Mouse (Mus musculus) embryonic facial prominence, embryonic 15.5 days (tissue): Measurements from ENCODE around the gene Gm5105. TPM values are rescaled to one million over a fixed set of nuclear protein-coding genes. Genes with fewer than 3 reads are reported as not detected.

Source experiments
- ATAC-seq: fragments of 200-750 bp; cut with Nextera tagmentation; 2 replicates; pipeline ENCODE4 v1.8.0; 2017; ENCODE audit warnings: low read depth, moderate TSS enrichment; ENCODE audit not compliant: insufficient number of reproducible peaks, low FRiP score, low TSS enrichment
- H3K27ac ChIP-seq: fragments of 300-500 bp; sonication (generic); replicated peaks from 2 replicates; pipeline ENCODE4 v1.5.1; 2015; ENCODE audit warnings: mild to moderate bottlenecking, inconsistent platforms
- H3K27me3 ChIP-seq: fragments of 300-500 bp; sonication (generic); 2 replicates; pipeline ENCODE4 v1.6.1; 2015; ENCODE audit warnings: inconsistent platforms
- H3K36me3 ChIP-seq: fragments of 300-500 bp; sonication (generic); 2 replicates; pipeline ENCODE4 v1.6.1; 2015; ENCODE audit warnings: mild to moderate bottlenecking, inconsistent platforms
- H3K4me1 ChIP-seq: fragments of 300-500 bp; sonication (generic); 2 replicates; pipeline ENCODE4 v1.6.1; 2015; ENCODE audit warnings: inconsistent platforms
- H3K4me2 ChIP-seq: fragments of 300-500 bp; sonication (generic); replicated peaks from 2 replicates; pipeline ENCODE4 v1.6.1; 2015; ENCODE audit warnings: mild to moderate bottlenecking, inconsistent platforms
- H3K4me3 ChIP-seq: fragments of 300-500 bp; sonication (generic); replicated peaks from 2 replicates; pipeline ENCODE4 v1.5.1; 2015; ENCODE audit warnings: mild to moderate bottlenecking, inconsistent platforms
- H3K9ac ChIP-seq: fragments of 300-500 bp; sonication (generic); 2 replicates; pipeline ENCODE4 v1.6.1; 2015; ENCODE audit warnings: inconsistent platforms
- H3K9me3 ChIP-seq: fragments of 300-500 bp; sonication (generic); replicated peaks from 2 replicates; pipeline ENCODE4 v1.6.1; 2016; ENCODE audit warnings: inconsistent platforms
- WGBS: fragments of 180-500 bp; shearing (Covaris S2); methylation state at CpG from one replicate; pipeline ENCODE4 v1.1.7; 2015; 5-methylcytosine and 5-hydroxymethylcytosine counted together
- polyA plus RNA-seq: library from polyadenylated mRNA; unstranded; fragments of >200 nt; fragmentation: Nextera tagmentation; extraction: Ambion mirVana; gene quantifications from 2 replicates; pipeline ENCODE4 v1.2.1, GENCODE M21; 2015

The Gm5105 gene
- polyA plus RNA-seq, 1 experiment from 2014 or later = 0.17 TPM

DNA sequence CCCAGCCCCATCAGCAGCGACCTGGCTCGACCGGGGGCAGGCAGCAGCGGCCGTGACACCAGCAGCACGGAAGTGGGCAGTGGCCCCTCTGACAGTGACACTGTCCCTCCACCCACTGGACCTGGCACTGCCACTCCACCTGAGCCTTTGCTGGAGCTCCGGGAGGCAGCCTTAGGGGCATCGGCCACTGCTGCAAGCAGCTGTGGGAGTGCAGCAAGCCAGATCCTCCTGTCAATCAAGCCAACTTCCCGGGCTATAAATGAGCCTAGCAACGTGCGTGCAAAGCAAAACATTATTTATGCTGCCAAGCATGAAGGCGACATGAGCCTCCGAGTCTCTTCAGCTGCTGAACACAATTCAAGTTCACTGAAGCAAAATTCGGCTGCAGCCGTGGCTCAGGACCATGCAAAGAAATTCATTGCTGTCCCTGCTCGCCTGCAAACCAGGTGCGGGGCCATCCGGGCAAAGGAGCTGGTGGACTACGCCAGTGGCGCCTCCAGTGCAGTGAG, 786 bp downstream of the Gm5105 start:
- Histone ChIP-seq H3K36me3 (no peaks in the 10 kb centered on the region), H3K4me1 (peaks cover 48% of the 10 kb centered on the region), H3K4me2 (no peak overlapping the region), H3K4me3 (no peak overlapping the region), H3K9me3 (no peaks in the 10 kb centered on the region), H3K27me3 (no peaks in the 10 kb centered on the region), H3K9ac (no peak overlapping the region), H3K27ac (no peak overlapping the region; the same call in 1 of the 2 replicates)
- peak; percentile 26; the same call in 1 of the 2 replicates for ATAC-seq
- 59% methylated on average over 20 of the region's 20 CpGs for WGBS

GRCm38 (mm10) chr3:138065930-138066329, 1.3 kb downstream of the Gm5105 start:
- Histone ChIP-seq H3K4me3 (no peak overlapping the region), H3K27me3 (no peaks in the 10 kb centered on the region), H3K36me3 (no peaks in the 10 kb centered on the region), H3K4me2 (no peak overlapping the region), H3K9me3 (no peaks in the 10 kb centered on the region), H3K4me1 (peaks cover 44% of the 10 kb centered on the region), H3K9ac (no peak overlapping the region), H3K27ac (no peak overlapping the region; the same call in 1 of the 2 replicates)
- ATAC-seq = no peak
- 80% methylated on average over 16 of the region's 16 CpGs for WGBS

DNA sequence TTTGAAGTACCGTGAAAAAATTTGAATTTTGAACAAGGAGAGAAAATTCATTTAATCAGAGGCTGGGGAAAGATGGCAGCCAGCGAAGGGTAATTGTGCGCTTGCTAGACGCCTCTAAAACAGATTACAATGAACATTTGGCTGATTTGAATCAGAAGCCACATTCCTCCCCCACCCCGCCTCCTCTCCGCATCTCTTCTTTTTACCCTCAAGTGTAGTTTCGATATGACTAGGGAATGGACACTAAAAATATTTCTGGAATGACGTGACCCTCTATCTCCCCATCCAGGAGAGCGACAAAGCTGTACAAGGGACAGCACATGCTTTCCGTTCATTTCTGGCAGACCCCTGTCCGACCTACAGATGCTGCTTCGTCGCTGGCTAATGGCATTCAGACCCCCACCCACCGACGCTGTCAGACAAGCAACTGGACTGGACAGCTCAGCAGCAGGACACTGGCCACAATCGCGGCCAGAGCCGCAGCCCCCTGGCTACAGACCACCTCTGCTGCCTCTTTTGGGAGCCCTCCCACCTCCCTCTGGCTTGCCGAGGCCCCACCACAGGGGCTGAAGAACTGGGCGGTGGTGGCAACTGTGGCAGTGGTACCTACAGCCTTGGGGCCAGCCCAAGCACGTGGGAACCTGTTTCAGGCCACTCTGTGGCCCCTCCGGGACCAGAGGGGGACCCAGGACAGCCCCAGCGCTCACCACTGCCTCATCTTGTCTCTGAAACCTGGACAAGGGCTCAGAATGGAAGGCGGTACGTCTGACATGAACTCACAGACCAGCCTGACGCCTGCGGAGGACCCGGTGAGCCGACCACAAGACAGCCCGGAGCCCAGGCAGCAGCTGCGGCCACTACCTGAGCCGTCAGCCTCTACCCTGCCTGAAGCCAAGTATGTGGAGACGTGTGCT, 2.2 kb downstream of the Gm5105 start, which contains the start of gene 1110002E22Rik:
Gene 1110002E22Rik (plus strand): TSS at position 321 of the 914 bp plus-strand sequence.
- Histone ChIP-seq H3K9ac (no peak within 1 kb of the TSS), H3K4me3 (no peak within 1 kb of the TSS), H3K4me1 (peaks cover 41% of the 10 kb centered on the region), H3K9me3 (no peaks in the 10 kb centered on the region), H3K27ac (peak within 1 kb of the TSS; percentile 83), H3K36me3 (no peaks in the 10 kb centered on the region), H3K4me2 (peak within 1 kb of the TSS; percentile 17; the same call in 1 of the 2 replicates), H3K27me3 (no peaks in the 10 kb centered on the region)
- 60% methylated on average over 33 of the region's 33 CpGs for WGBS
- no peak; the same call in 1 of the 2 replicates for ATAC-seq

DNA sequence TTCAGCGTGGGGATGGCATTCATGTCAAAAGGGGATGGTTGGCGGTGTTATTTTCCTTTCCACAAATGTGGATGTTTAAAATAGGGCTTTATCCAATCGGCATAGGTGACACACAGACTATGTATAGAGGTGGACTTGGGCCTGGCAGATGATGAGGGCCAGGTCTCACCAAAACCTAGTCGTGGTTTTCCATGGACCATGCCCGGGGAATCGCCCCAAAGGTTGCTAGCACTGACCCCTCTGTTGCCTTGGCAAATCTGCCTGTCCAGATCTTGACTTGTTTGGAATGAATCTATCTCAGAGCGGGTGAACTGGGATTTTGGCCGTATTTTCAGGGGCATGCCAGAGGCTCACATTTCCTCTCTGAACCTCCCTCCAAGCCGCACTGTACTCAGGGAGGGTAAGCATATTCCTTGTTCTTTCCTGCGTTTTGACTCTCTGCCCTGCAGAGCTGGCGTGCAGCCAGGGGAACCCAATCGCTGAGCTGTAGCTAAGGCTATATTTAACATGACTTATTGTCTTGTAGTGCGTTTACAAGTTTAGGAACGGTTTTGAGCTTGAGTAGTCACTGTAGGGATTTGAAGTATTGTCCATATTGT, 3.4 kb downstream of the Gm5105 start:
- Histone ChIP-seq H3K27ac (peak overlapping the region; percentile 83), H3K9ac (no peak overlapping the region), H3K27me3 (no peaks in the 10 kb centered on the region), H3K4me1 (peaks cover 39% of the 10 kb centered on the region), H3K9me3 (no peaks in the 10 kb centered on the region), H3K4me2 (no peak overlapping the region), H3K36me3 (no peaks in the 10 kb centered on the region), H3K4me3 (no peak overlapping the region)
- 31% methylated on average over 14 of the region's 14 CpGs for WGBS
- ATAC-seq = peak; percentile 68

- H3K4me1 ChIP-seq = peaks cover 42% of the 10 kb centered on the region
- H3K9me3 ChIP-seq = no peaks in the 10 kb centered on the region
- H3K4me2 ChIP-seq = no peak overlapping the region
- H3K36me3 ChIP-seq = no peaks in the 10 kb centered on the region
- no peaks in the 10 kb centered on the region for H3K27me3 ChIP-seq
- 0 out of 2 replicates have a peak overlapping the region, but pooled peaks have one; percentile 83 for H3K27ac ChIP-seq
- no peak overlapping the region for H3K9ac ChIP-seq
- ATAC-seq = no peak
- H3K4me3 ChIP-seq = no peak overlapping the region
- WGBS = 68% methylated on average over 4 of the region's 4 CpGs
Observed at GRCm38 (mm10) chr3:138062673-138063072, 4.5 kb downstream of the Gm5105 start.

DNA sequence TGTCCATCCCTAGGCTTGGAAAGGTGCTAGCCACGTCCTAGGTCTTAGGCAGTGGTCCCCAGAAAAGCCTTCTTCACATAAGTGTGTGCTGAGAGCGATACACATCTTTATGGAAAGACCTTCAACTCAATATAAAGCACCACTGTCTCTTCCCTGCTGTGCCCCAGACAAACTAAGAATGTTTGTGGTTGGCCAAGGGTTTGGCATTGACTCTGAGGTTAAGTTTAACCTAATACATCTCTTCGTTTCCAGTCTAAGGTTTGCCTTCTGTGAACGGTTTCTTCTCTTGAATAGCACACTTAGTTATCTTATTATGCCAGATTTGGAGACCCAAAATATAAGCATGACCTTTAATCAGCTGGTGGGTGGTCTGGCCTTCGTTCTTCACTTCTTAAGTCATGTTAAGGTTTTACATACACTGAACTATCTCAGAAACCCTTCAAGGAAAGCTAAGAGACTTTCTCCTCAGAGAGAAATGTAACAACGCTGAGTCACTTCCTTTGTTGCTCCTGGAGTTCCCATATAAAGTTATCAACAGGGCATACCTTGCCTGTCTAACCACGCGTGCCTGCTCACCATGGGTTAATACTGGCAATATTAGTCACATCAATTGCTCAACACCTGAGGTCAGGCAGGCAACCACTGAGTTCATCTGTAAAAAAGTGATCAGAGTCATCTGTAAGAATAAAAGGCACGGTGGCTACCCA, 5.8 kb downstream of the Gm5105 start:
- H3K27me3 ChIP-seq = no peaks in the 10 kb centered on the region
- no peaks in the 10 kb centered on the region for H3K36me3 ChIP-seq
- no peak overlapping the region for H3K27ac ChIP-seq
- H3K4me1 ChIP-seq = peaks cover 50% of the 10 kb centered on the region
- H3K9ac ChIP-seq = no peak overlapping the region
- H3K4me2 ChIP-seq = no peak overlapping the region
- WGBS = 81% methylated on average over 9 of the region's 9 CpGs
- no peak for ATAC-seq
- H3K9me3 ChIP-seq = no peaks in the 10 kb centered on the region
- no peak overlapping the region for H3K4me3 ChIP-seq

- peaks cover 40% of the 10 kb centered on the region for H3K4me1 ChIP-seq
- no peaks in the 10 kb centered on the region for H3K9me3 ChIP-seq
- H3K27ac ChIP-seq = no peak overlapping the region
- no peaks in the 10 kb centered on the region for H3K27me3 ChIP-seq
- H3K4me3 ChIP-seq = no peak overlapping the region
- H3K36me3 ChIP-seq = no peaks in the 10 kb centered on the region
- ATAC-seq = no peak
- no peak overlapping the region for H3K9ac ChIP-seq
- no peak overlapping the region for H3K4me2 ChIP-seq
- 90% methylated on average over 7 of the region's 7 CpGs for WGBS
Observed at GRCm38 (mm10) chr3:138060429-138060828, 6.8 kb downstream of the Gm5105 start.

- Histone ChIP-seq H3K27me3 (no peaks in the 10 kb centered on the region), H3K4me2 (no peak overlapping the region), H3K9ac (no peak overlapping the region), H3K4me1 (peaks cover 32% of the 10 kb centered on the region), H3K9me3 (no peaks in the 10 kb centered on the region), H3K36me3 (no peaks in the 10 kb centered on the region), H3K4me3 (no peak overlapping the region), H3K27ac (no peak overlapping the region; the same call in 1 of the 2 replicates)
- ATAC-seq = no peak
- 29% methylated on average over 4 of the region's 4 CpGs for WGBS
Observed at GRCm38 (mm10) chr3:138058226-138058625, 9.0 kb downstream of the Gm5105 start.

- ATAC-seq = no peak
- H3K4me1 ChIP-seq = peaks cover 26% of the 10 kb centered on the region
- 59% methylated on average over 7 of the region's 7 CpGs for WGBS
- 0 out of 2 replicates have a peak overlapping the region, but pooled peaks have one; percentile 52 for H3K27ac ChIP-seq
- H3K36me3 ChIP-seq = no peaks in the 10 kb centered on the region
- H3K9ac ChIP-seq = no peak overlapping the region
- no peaks in the 10 kb centered on the region for H3K9me3 ChIP-seq
- no peaks in the 10 kb centered on the region for H3K27me3 ChIP-seq
- H3K4me2 ChIP-seq = no peak overlapping the region
- H3K4me3 ChIP-seq = no peak overlapping the region
Observed at GRCm38 (mm10) chr3:138056976-138057375, 10.2 kb downstream of the Gm5105 start.

DNA sequence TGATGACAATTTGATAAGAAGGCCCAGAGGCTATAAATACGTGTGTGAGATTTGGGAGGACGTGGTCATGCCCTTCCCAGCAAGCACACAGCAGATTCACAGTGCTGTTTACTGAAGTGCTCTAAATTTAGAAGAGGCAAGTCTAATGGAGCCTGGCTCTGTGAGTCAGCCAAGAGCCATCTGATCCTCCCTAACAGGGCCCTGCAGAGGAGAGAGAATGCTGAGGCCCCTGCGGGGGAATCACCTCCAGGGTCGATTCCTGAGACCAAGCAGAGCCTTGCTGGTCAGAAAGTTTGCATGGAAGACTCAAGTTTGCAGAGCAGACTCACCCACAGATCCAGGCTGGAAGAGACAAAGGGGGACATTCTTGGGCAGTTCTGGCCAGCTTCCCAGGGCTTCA, 13.2 kb downstream of the Gm5105 start:
- ATAC-seq = peak; percentile 80; the same call in 1 of the 2 replicates
- no peak overlapping the region for H3K9ac ChIP-seq
- no peak overlapping the region for H3K4me2 ChIP-seq
- no peaks in the 10 kb centered on the region for H3K27me3 ChIP-seq
- H3K4me1 ChIP-seq = peaks cover 24% of the 10 kb centered on the region
- H3K36me3 ChIP-seq = no peaks in the 10 kb centered on the region
- no peak overlapping the region for H3K4me3 ChIP-seq
- H3K27ac ChIP-seq = peak overlapping the region; percentile 79
- no peaks in the 10 kb centered on the region for H3K9me3 ChIP-seq
- 7% methylated on average over 4 of the region's 4 CpGs for WGBS

DNA sequence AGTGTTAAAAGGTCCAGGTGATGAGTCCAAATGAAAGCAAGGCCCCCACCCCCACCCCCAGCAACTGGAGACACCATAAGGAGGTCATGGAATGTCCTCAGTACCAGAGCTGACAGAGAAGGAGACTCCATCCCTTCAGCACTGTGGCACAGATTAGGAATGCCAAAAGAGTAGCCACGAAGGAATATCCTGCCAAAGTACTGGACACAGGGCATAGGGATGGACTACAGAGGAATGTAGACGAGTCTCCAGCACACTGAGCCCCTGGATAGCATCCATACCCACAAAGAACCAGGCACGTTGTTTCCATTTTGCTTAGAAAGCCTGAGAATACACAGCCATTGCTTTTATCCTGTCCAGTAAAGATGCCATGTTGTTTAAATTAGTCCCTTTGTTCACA, 15.8 kb downstream of the Gm5105 start:
- Histone ChIP-seq H3K4me1 (peaks cover 12% of the 10 kb centered on the region), H3K4me3 (no peak overlapping the region), H3K27me3 (no peaks in the 10 kb centered on the region), H3K4me2 (no peak overlapping the region), H3K9me3 (no peaks in the 10 kb centered on the region), H3K36me3 (no peaks in the 10 kb centered on the region), H3K27ac (no peak overlapping the region), H3K9ac (no peak overlapping the region)
- WGBS = 56% methylated on average over 3 of the region's 3 CpGs
- ATAC-seq = no peak
